Mouse (Mus musculus): ENCODE data around the gene Ndufaf3.
"Not testable (repeated sequence)": the region's sequence is repeated elsewhere in the genome, so short reads cannot be mapped to it uniquely, and the experiment has no call there.

The Ndufaf3 gene

GRCm38 (mm10) chr9:108566815-108567776, at the start of gene Ndufaf3:
Ndufaf3 (minus strand) TSS chr9:108567434.
- peak; percentile 92 for DNase-seq (ENCODE audit: low spot score)

- DNase-seq (ENCODE audit: low spot score) = no peak
Measured at GRCm38 (mm10) chr9:108611488-108611887, 44.3 kb upstream of the Ndufaf3 start.

GRCm38 (mm10) chr9:108608889-108609288, 41.7 kb upstream of the Ndufaf3 start:
- no peak for DNase-seq (ENCODE audit: low spot score)

- DNase-seq (ENCODE audit: low spot score) = not testable (repeated sequence)
Measured at GRCm38 (mm10) chr9:108607929-108608328, 40.7 kb upstream of the Ndufaf3 start.

- no peak for DNase-seq (ENCODE audit: low spot score)
Measured at GRCm38 (mm10) chr9:108601986-108602385, 34.8 kb upstream of the Ndufaf3 start.

GRCm38 (mm10) chr9:108600011-108600410, 32.8 kb upstream of the Ndufaf3 start:
- no peak for DNase-seq (ENCODE audit: low spot score)

- no peak for DNase-seq (ENCODE audit: low spot score)
Measured at GRCm38 (mm10) chr9:108599021-108599566, 31.9 kb upstream of the Ndufaf3 start.

- no peak for DNase-seq (ENCODE audit: low spot score)
Measured at GRCm38 (mm10) chr9:108596998-108597764, 29.9 kb upstream of the Ndufaf3 start, which contains the start of gene P4htm. P4htm (minus strand) TSS chr9:108597667.

- DNase-seq (ENCODE audit: low spot score) = no peak
Measured at GRCm38 (mm10) chr9:108594354-108594753, 27.1 kb upstream of the Ndufaf3 start.

- no peak for DNase-seq (ENCODE audit: low spot score)
Measured at GRCm38 (mm10) chr9:108591462-108591861, 24.2 kb upstream of the Ndufaf3 start.

GRCm38 (mm10) chr9:108589229-108589628, 22.0 kb upstream of the Ndufaf3 start:
- no peak for DNase-seq (ENCODE audit: low spot score)

GRCm38 (mm10) chr9:108587571-108588180, 20.4 kb upstream of the Ndufaf3 start:
- no peak for DNase-seq (ENCODE audit: low spot score)

- DNase-seq (ENCODE audit: low spot score) = no peak
Measured at GRCm38 (mm10) chr9:108579344-108579690, 12.1 kb upstream of the Ndufaf3 start.

- DNase-seq (ENCODE audit: low spot score) = peak; percentile 77
Measured at GRCm38 (mm10) chr9:108578545-108579343, 11.5 kb upstream of the Ndufaf3 start, which contains the start of gene Wdr6. Wdr6 (minus strand) TSS chr9:108578739.

GRCm38 (mm10) chr9:108577934-108578544, 10.8 kb upstream of the Ndufaf3 start:
- no peak for DNase-seq (ENCODE audit: low spot score)

GRCm38 (mm10) chr9:108577025-108577424, 9.8 kb upstream of the Ndufaf3 start:
- no peak for DNase-seq (ENCODE audit: low spot score)

- DNase-seq (ENCODE audit: low spot score) = no peak
Measured at GRCm38 (mm10) chr9:108575321-108576297, 8.4 kb upstream of the Ndufaf3 start.

- no peak for DNase-seq (ENCODE audit: low spot score)
Measured at GRCm38 (mm10) chr9:108574921-108575320, 7.7 kb upstream of the Ndufaf3 start.
